Mouse (Mus musculus) embryonic fibroblast, embryonic 13.5 days (primary cell): Measurements from ENCODE around the gene B830017H08Rik. TPM values are rescaled to one million over a fixed set of nuclear protein-coding genes. Genes with fewer than 3 reads are reported as not detected.

ENCODE experiments used
- H3K27ac ChIP-seq: 2 replicates; pipeline ENCODE4 v1.5.1; 2012; ENCODE audit warnings: low read length, control low read depth, inconsistent platforms; ENCODE audit not compliant: insufficient read depth
- H3K4me1 ChIP-seq: 2 replicates; pipeline ENCODE4 v1.6.1; 2011; ENCODE audit warnings: low read length; ENCODE audit not compliant: control insufficient read depth, insufficient read depth
- H3K4me3 ChIP-seq: 2 replicates; pipeline ENCODE4 v1.5.1; 2011; ENCODE audit warnings: mild to moderate bottlenecking, control low read depth, low read length; ENCODE audit not compliant: insufficient read depth
- CTCF ChIP-seq: IDR thresholded peaks from 2 replicates; pipeline ENCODE4 v1.5.1; 2011; ENCODE audit warnings: mild to moderate bottlenecking, control low read depth, low read length, moderate library complexity, borderline replicate concordance; ENCODE audit not compliant: insufficient read depth
- POLR2A ChIP-seq: IDR thresholded peaks from 2 replicates; pipeline ENCODE4 v1.6.1; 2011; ENCODE audit warnings: low read depth, mild to moderate bottlenecking, control low read depth, low read length, moderate library complexity
- polyA plus RNA-seq: library from polyadenylated mRNA; stranded (reverse); fragments of >200 nt; gene quantifications from 2 replicates; pipeline ENCODE4 v1.2.4, GENCODE M21; 2011; ENCODE audit warnings: low read depth; ENCODE audit not compliant: missing spikeins, insufficient read length

B830017H08Rik gene
- polyA plus RNA-seq, 1 experiment: not detected

DNA sequence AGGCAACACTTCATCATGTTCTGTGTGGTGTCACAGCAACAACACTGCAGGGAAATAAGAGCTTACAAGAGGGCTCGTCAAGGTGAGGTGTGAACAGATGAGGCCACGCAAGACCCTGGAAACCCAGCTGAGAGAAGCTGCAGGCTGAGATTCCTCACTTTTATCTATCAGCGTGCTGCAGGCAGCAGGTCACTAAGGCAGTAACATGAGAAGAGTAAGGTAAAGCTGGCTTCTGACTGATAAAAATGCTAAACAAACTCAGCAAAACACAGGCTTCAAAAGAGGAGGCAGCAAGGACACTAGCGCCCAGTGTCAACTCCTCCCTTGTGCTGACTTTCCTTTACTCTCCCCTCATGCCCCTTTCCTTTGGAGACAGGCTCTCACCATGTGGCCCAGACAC is 40.1 kb downstream of the B830017H08Rik start:
- Histone ChIP-seq H3K27ac (no peak overlapping the region), H3K4me1 (peaks cover 2% of the 10 kb centered on the region), H3K4me3 (no peak overlapping the region)
- no peak for TF ChIP-seq POLR2A

DNA sequence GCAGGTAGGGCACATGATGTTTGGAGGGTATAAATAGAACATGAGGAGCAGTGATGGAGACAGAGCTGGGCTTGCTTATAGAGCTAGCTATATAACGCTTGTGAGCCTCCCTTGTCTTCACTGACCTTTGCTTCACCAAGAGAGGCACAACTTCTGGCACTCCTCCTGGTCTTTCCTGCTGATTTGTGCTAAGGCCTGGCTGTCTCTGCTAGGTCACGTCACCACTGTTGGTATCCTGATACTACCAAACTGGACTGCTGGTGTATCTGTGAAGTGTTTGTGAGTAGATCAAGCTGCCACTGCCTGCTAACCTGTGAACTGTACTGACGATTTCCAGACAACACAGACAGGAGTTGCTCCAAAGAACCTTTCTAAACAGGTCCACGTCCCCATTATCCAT is 42.3 kb downstream of the B830017H08Rik start:
- Histone ChIP-seq H3K4me1 (peaks cover 2% of the 10 kb centered on the region), H3K27ac (no peak overlapping the region), H3K4me3 (no peak overlapping the region)
- TF ChIP-seq POLR2A (no peak), CTCF (no peak)

DNA sequence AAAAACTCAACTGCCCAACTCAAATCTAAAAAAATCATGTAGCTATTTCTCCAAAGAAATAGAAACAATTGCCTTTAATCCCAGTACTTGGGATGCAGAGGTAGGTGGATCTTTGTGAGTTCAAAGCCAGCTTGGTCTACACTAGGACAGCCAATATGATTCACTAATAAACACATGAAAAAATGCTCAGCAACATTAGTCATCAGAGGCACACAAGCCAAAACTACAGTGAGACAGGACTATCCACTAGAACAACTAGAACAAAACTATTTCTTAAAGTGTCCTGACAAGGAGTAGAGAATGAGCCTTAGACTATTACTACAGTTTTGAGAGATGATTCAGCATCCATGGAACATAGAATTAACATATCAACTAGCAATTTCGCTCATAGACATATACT is 43.2 kb downstream of the B830017H08Rik start:
- Histone ChIP-seq H3K27ac (no peak overlapping the region), H3K4me3 (no peak overlapping the region), H3K4me1 (peaks cover 2% of the 10 kb centered on the region)
- no peak for TF ChIP-seq CTCF
- TF ChIP-seq POLR2A: no peak

DNA sequence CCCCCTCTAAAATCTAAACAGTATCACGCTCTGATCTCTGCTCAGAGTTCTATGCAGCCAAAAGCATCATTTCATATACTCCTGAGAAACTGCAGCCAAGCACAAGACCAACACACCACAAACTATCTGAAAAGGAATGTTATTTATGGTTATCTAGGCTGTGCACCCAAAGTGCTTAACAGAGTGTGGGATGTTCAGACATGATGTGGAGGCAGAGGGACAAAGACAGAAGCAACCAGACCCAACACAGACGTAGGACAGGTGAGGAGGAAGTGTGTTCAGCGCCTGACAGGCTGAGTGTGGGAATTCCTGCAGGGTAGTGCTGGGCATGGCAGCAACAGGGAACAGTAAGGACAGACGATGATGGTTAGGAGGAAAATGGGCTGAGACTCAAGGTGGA is 46.6 kb downstream of the B830017H08Rik start:
- H3K27ac ChIP-seq: no peak overlapping the region
- TF ChIP-seq POLR2A: no peak
- TF ChIP-seq CTCF: no peak
- no peak overlapping the region for H3K4me3 ChIP-seq

DNA sequence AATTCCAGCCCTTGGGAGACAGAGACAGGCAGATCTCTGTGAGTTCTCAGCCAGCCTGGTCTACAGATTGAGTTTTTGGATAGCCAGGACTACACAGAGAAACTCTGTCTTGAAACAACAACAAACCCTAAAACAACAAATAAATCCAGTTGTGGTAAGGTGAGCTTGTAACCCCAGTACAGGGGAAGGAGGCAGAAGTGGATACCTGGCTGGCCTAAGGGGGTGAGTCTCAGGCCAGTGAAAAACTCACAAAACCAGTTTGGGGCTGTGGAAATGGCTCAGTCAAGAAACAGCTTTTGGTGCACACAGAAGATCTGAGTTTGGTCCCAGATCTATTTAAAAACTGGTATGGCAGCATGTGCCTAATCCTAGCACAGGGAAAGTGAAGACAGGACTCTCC is 49.3 kb downstream of the B830017H08Rik start:
- no peaks in the 10 kb centered on the region for H3K4me1 ChIP-seq
- H3K27ac ChIP-seq: no peak overlapping the region
- no peak overlapping the region for H3K4me3 ChIP-seq
- TF ChIP-seq POLR2A (no peak), CTCF (no peak)

More for the DNA sequence above, 46.6 kb downstream of the B830017H08Rik start:
- no peaks in the 10 kb centered on the region; the same call in none of the 2 replicates for H3K4me1 ChIP-seq

DNA sequence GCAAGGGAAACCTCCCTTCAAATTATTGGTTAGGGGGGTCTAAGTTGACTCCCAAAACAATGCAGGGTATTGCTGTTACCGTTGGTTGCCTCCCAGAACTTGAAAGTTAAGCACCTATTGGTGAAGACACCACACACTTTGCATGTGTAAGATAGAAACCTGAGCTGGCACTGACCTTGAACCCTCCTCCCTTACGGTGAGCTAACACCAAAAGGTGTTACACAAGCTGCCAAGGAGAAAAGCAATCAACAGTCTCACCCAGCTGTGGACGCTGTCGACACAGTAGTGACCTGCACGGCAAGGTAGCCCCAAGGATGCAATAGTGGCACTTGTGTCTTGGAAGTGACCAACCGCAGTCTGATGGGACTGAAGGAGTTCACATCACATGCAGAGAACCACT is 51.2 kb downstream of the B830017H08Rik start:
- no peak for TF ChIP-seq CTCF
- no peak for TF ChIP-seq POLR2A

More for the DNA sequence above, 51.2 kb downstream of the B830017H08Rik start:
- no peaks in the 10 kb centered on the region for H3K4me1 ChIP-seq
- no peak overlapping the region for H3K4me3 ChIP-seq
- no peak overlapping the region for H3K27ac ChIP-seq

Other genes with a start within 250 kb of the B830017H08Rik start
- gene Slc7a4, start 249.9 kb upstream of the B830017H08Rik start, polyA plus RNA-seq: 2.1 and 2.2 TPM in 2 replicates
- 28.7 and 44.8 TPM in 2 replicates for gene Smpd4, start 213.8 kb upstream of the B830017H08Rik start, polyA plus RNA-seq
- 7.1 and 9.7 TPM in 2 replicates for gene Ccdc74a, start 186.7 kb upstream of the B830017H08Rik start, polyA plus RNA-seq
- gene Med15, start 100.2 kb upstream of the B830017H08Rik start, polyA plus RNA-seq: 65.3 and 67.2 TPM in 2 replicates
- gene Klhl22, start 73.5 kb upstream of the B830017H08Rik start, polyA plus RNA-seq: 53.4 and 63.8 TPM in 2 replicates
- gene Scarf2, start 35.8 kb upstream of the B830017H08Rik start, polyA plus RNA-seq: 46.1 and 46.5 TPM in 2 replicates
- gene Car15, start 5.2 kb downstream of the B830017H08Rik start, polyA plus RNA-seq: 0.90 and 1.4 TPM in 2 replicates
- 0.26 TPM in 1 of 2 replicates, not detected in the other for gene Gm20518, start 58.5 kb downstream of the B830017H08Rik start, polyA plus RNA-seq
- gene Tssk1, start 61.1 kb downstream of the B830017H08Rik start, polyA plus RNA-seq: not detected in 2 replicates
- gene Dgcr2, start 65.4 kb downstream of the B830017H08Rik start, polyA plus RNA-seq: 46.3 and 53.0 TPM in 2 replicates
- gene Tssk2, start 65.5 kb downstream of the B830017H08Rik start, polyA plus RNA-seq: not detected in 2 replicates
- gene Ess2, start 78.2 kb downstream of the B830017H08Rik start, polyA plus RNA-seq: 17.5 and 20.7 TPM in 2 replicates
- not detected in 2 replicates for gene Gsc2, start 81.9 kb downstream of the B830017H08Rik start, polyA plus RNA-seq
- 77.8 and 111 TPM in 2 replicates for gene Slc25a1, start 95.1 kb downstream of the B830017H08Rik start, polyA plus RNA-seq
- not detected in 2 replicates for gene Vpreb2, start 147.3 kb downstream of the B830017H08Rik start, polyA plus RNA-seq
- 26.1 and 34.5 TPM in 2 replicates for gene Dgcr6, start 219.7 kb downstream of the B830017H08Rik start, polyA plus RNA-seq